Mouse (Mus musculus) C2C12 (cell line): ENCODE results near the gene Trim44.

Source experiments
- CTCF ChIP-seq: IDR thresholded peaks from one replicate; pipeline ENCODE4 v1.5.1; 2011; ENCODE audit not compliant: control insufficient read depth, insufficient read depth, insufficient read length
- MAX ChIP-seq: IDR thresholded peaks from one replicate; pipeline ENCODE4 v1.6.1; 2011; ENCODE audit warnings: mild to moderate bottlenecking, control low read depth
- MYOG ChIP-seq: IDR thresholded peaks from one replicate; pipeline ENCODE4 v1.6.1; 2011; ENCODE audit not compliant: control insufficient read depth, insufficient read length; ENCODE audit errors: extremely low read depth
- USF1 ChIP-seq: IDR thresholded peaks from one replicate; pipeline ENCODE4 v1.6.1; 2011; ENCODE audit warnings: low read depth, mild to moderate bottlenecking, control low read depth, moderate library complexity

GRCm38 (mm10) chr2:102401352-102401692 lies 6.3 kb downstream of the Trim44 start:
- no peak for TF ChIP-seq CTCF
- TF ChIP-seq MYOG: no peak
- TF ChIP-seq USF1: no peak
- no peak for TF ChIP-seq MAX
